In the genomic region with DNA sequence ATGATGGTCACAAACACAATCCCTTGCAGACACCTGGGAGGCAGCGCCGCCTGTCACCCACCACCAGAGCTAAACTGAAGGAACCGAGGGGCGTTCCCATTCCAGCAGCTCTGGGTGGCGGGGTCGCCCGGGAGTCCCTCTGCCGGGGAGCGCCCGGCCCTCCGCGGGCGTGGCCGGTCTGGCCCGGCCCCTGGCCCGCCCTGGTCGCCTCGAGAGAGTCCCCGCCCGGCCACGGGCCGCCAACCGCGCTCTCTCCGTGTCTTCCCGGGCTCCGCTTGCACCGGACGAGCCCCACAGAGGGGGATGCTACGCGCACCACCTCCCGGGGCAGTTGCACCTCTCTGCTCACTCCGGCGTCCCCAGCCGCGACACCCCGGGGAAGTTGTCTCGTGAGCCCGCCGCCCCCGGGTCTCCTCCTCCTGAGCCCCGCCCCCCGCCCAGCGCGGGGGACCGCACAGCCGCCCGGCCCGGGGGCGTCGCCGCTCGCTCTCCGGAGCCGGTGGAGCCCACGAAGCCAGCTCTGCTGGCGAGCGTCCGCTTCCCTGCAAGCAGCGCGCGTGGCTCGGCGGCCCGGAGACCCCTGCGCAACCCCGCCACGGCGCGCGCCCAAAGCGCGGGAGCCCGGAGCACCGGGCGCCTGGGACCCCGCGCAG, we compare ENCODE assay signal across 8 mouse cellular contexts. TPM values are rescaled to one million over a fixed set of nuclear protein-coding genes. Genes with fewer than 3 reads are reported as not detected.
DNase-seq lines count a peak whose midpoint lies in the region; ATAC-seq and TF ChIP-seq lines count a peak whose summit lies in the region.

A gene (plus strand): TSS at position 564 of the 653 bp plus-strand sequence.

- TF ChIP-seq CTCF in lung, postnatal 0 days (IDR thresholded peaks at IDR 0.05) = peak; percentile 41

- peaks cover 60% of the 10 kb centered on the region for H3K27me3 ChIP-seq in forebrain, embryonic 13.5 days
- no peaks in the 10 kb centered on the region; the same call in 1 of the 2 replicates for H3K27me3 ChIP-seq in lung, postnatal 0 days (replicated peaks; ENCODE audit: insufficient read depth, low read length)

- H3K36me3 ChIP-seq in forebrain, embryonic 13.5 days (ENCODE audit: poor library complexity, severe bottlenecking) = no peaks in the 10 kb centered on the region
- no peaks in the 10 kb centered on the region for H3K36me3 ChIP-seq in lung, postnatal 0 days (ENCODE audit: insufficient read depth, low read length)

- H3K9me3 ChIP-seq in forebrain, embryonic 13.5 days (replicated peaks) = no peaks in the 10 kb centered on the region
- no peaks in the 10 kb centered on the region for H3K9me3 ChIP-seq in lung, postnatal 0 days (ENCODE audit: low read length)

- no peak within 1 kb of the TSS for H3K27ac ChIP-seq in forebrain, embryonic 13.5 days
- peak within 1 kb of the TSS; percentile 57 for H3K27ac ChIP-seq in lung, postnatal 0 days (ENCODE audit: low read length)

- 0 out of 2 replicates have a peak, but pooled peaks have one; percentile 27 for TF ChIP-seq EP300 in lung, postnatal 0 days (IDR thresholded peaks at IDR 0.05)

- under 1% methylated on average over 57 of the region's 78 CpGs for WGBS in forebrain, embryonic 13.5 days
- under 1% methylated on average over 61 of the region's 78 CpGs for WGBS in lung, postnatal 0 days

- ATAC-seq in forebrain, embryonic 13.5 days = peak; percentile 77
- ATAC-seq in lung, postnatal 0 days = peak; percentile 84

- DNase-seq in ES-CJ7 (ENCODE audit: low read depth, low spot score) = peak; percentile 38
- peak; percentile 76 for DNase-seq in adrenal gland, postnatal 25 days
- DNase-seq in heart, postnatal 4 days = peak; percentile 62
- peak; percentile 32 to 51 for DNase-seq in layer of hippocampus, postnatal 10 days (ENCODE audit: low spot score in 2 of 2)
- DNase-seq in lung, postnatal 0 days (ENCODE audit: low spot score) = peak; percentile 78
- DNase-seq in ovary, postnatal 14 days (ENCODE audit: low spot score) = peak; percentile 42
- no peak for DNase-seq in T-cell, adult 2 months (ENCODE audit: low spot score)

- H3K9ac ChIP-seq in forebrain, embryonic 13.5 days = peak within 1 kb of the TSS; percentile 71
- H3K9ac ChIP-seq in lung, postnatal 0 days (replicated peaks; ENCODE audit: low read depth) = peak within 1 kb of the TSS; percentile 51

- peaks cover 13% of the 10 kb centered on the region for H3K4me1 ChIP-seq in forebrain, embryonic 13.5 days
- H3K4me1 ChIP-seq in lung, postnatal 0 days (ENCODE audit: insufficient read depth, low read depth, low read length) = 0 out of 2 replicates have a peak, but pooled peaks cover 4% of the 10 kb centered on the region

- H3K4me2 ChIP-seq in forebrain, embryonic 13.5 days = peak within 1 kb of the TSS; percentile 99
- peak within 1 kb of the TSS; percentile 100 for H3K4me2 ChIP-seq in lung, postnatal 0 days (replicated peaks; ENCODE audit: low read depth, low read length)

- H3K4me3 ChIP-seq in forebrain, embryonic 13.5 days = peak within 1 kb of the TSS; percentile 67
- peak within 1 kb of the TSS; percentile 68 for H3K4me3 ChIP-seq in lung, postnatal 0 days (ENCODE audit: low read depth, low read length)

RNA-seq across cellular contexts. Expression of the gene that starts here (rescaled TPM):
- total RNA-seq in adrenal gland, postnatal 25 days (2021) = 36.1 and 36.7 TPM in 2 replicates
- 18.3 and 21.4 TPM in 2 replicates for polyA plus RNA-seq in forebrain, embryonic 13.5 days (2015; fragmentation: Nextera tagmentation; extraction: Ambion mirVana)
- total RNA-seq in heart, postnatal 4 days (2021) = 10 to 100 TPM; 22.0 to 24.5 TPM
- 100 to 1,000 TPM; 303 to 348 TPM for total RNA-seq in layer of hippocampus, postnatal 10 days (2021)
- 18.7 and 20.9 TPM in 2 replicates for polyA plus RNA-seq in lung, postnatal 0 days (2015; fragmentation: Nextera tagmentation; extraction: Ambion mirVana)
